Mouse (Mus musculus) ES-E14 (cell line): Measurements from ENCODE around the gene Bex6.

Experiments
- CHD2 ChIP-seq: IDR thresholded peaks from 2 replicates; pipeline ENCODE4 v1.6.1; 2014; ENCODE audit warnings: mild to moderate bottlenecking, low read depth, low read length, inconsistent platforms
- MAFK ChIP-seq: IDR thresholded peaks from 2 replicates; pipeline ENCODE4 v1.6.1; 2014; ENCODE audit warnings: mild to moderate bottlenecking, low read depth, low read length, inconsistent platforms; ENCODE audit not compliant: insufficient read depth
- ZC3H11A ChIP-seq: IDR thresholded peaks from 2 replicates; pipeline ENCODE4 v1.6.1; 2012; ENCODE audit warnings: low read depth, mild to moderate bottlenecking, inconsistent platforms, low read length, borderline replicate concordance

DNA sequence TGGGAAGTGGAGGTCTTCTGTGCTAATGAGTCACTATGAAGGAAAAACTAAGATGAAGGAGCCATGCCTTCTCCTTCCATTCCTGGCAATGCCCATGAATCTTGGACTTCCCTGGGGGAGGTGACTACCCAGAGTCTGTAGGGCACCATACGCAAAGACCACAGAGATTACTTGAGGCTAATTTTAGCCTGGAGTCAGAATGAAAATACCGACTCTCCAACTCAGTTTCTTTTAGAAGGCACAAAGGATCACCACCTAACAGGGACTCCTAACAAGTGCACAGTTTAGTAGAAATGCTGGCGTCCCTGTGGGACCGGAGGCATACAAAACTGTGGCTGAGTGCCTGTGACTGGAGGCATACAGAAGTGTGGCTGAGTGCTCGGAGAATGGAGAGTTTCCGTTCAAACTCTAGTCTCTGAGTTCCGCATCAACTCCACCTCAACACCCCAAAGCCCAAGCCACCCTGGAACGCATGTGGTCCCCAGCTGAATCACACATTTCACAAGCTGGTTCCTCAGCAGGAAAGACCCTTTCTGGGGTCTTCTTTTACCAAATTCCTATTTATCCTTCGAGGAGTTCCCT is 18.8 kb upstream of the Bex6 start:
- TF ChIP-seq CHD2 (no peak), MAFK (no peak), ZC3H11A (no peak)
